In the genomic region with DNA sequence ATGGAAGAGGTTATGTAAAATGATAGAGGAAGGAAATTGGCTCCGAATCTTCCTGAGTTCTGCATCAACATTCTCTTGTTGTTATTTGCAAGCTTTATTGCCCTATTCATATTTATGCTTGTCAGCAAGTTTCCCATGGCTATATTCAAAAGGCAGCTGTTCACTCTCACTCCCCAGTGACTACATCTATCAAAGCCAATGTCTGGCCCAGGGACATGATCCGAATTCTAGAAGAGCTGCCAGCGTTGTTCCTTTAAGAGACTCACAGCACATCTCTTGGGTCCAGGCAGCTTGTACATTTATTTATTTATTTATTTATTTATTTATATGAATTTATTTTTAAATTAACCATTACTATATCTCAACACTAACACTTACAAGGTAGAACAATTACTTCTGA, we compare ENCODE assay signal across 24 mouse cellular contexts.
DNase-seq lines count a peak whose midpoint lies in the region; ATAC-seq lines count a peak whose summit lies in the region.
"Had no signal": no experiment of that assay in that cellular context is flagged by ENCODE, and none has a peak within 500 bp of the region (broad histone marks: within the 10 kb centered on the region; RNA-seq: fewer than 3 reads in every experiment).

No protein-coding gene starts in this region.

- H3K4me3 ChIP-seq in midbrain, embryonic 12.5 days, result no peak overlapping the region
- no peak overlapping the region for H3K4me3 ChIP-seq in midbrain, embryonic 16.5 days (ENCODE audit: low read depth, low read length)
- no peak overlapping the region for H3K4me3 ChIP-seq in hindbrain, embryonic 16.5 days (ENCODE audit: low read length)
- H3K4me3 ChIP-seq: embryonic facial prominence, embryonic 13.5 days; forebrain, embryonic 10.5 days; heart, adult 2 months; heart, embryonic 12.5 days; kidney, embryonic 15.5 days; limb, embryonic 13.5 days; megakaryocyte, embryonic 14.5 days had no signal

- H3K27ac ChIP-seq in midbrain, embryonic 12.5 days (replicated peaks), result no peak overlapping the region
- H3K27ac ChIP-seq in midbrain, embryonic 16.5 days (ENCODE audit: low read length), result no peak overlapping the region
- H3K27ac ChIP-seq in hindbrain, embryonic 16.5 days (ENCODE audit: low read depth, low read length), result no peak overlapping the region
- H3K27ac ChIP-seq: embryonic facial prominence, embryonic 13.5 days; forebrain, embryonic 10.5 days; heart, adult 2 months; kidney, embryonic 15.5 days; limb, embryonic 13.5 days had no signal

- intact Hi-C loops in gastrocnemius, postnatal 36 days (cut with DNase I), result no loop called here

- WGBS in midbrain, embryonic 12.5 days, result 85% methylated on average over 3 of the region's 3 CpGs
- 65% methylated on average over 3 of the region's 3 CpGs for WGBS in midbrain, embryonic 16.5 days
- WGBS in hindbrain, embryonic 16.5 days, result 42% methylated on average over 3 of the region's 3 CpGs

- DNase-seq in gastrocnemius, postnatal 25 days, result peak; percentile 5
- no peak for DNase-seq in gastrocnemius, postnatal 36 days
- DNase-seq in brain, adult 2 months (ENCODE audit: low read depth, low spot score), result peak; percentile 14
- no peak for DNase-seq in ovary, adult 18-20 months (ENCODE audit: low spot score)
- DNase-seq: adrenal gland, postnatal 10 days; cerebellum, adult 11-12 months; cerebellum, postnatal 10 days; heart, adult 2 months; kidney, adult 18-20 months; kidney, postnatal 4 days; lung, postnatal 4 days; thymus, postnatal 4 days had no signal

- no peak overlapping the region for H3K9ac ChIP-seq in midbrain, embryonic 12.5 days (replicated peaks)
- no peak overlapping the region for H3K9ac ChIP-seq in midbrain, embryonic 16.5 days (ENCODE audit: low read depth, low read length)
- H3K9ac ChIP-seq in hindbrain, embryonic 16.5 days (ENCODE audit: low read depth, low read length), result no peak overlapping the region
- H3K9ac ChIP-seq: embryonic facial prominence, embryonic 13.5 days; heart, embryonic 12.5 days; kidney, embryonic 15.5 days; limb, embryonic 13.5 days had no signal

- peak; percentile 41; the same call in 1 of the 2 replicates for ATAC-seq in midbrain, embryonic 12.5 days (ENCODE audit: low FRiP score, low read depth)
- ATAC-seq in midbrain, embryonic 16.5 days, result no peak
- ATAC-seq in hindbrain, embryonic 16.5 days, result 0 out of 2 replicates have a peak, but pooled peaks have one; percentile 27
- ATAC-seq: lung, postnatal 0 days; Patski had no signal

- H3K27me3 ChIP-seq in midbrain, embryonic 12.5 days, result no peaks in the 10 kb centered on the region
- H3K27me3 ChIP-seq in midbrain, embryonic 16.5 days (ENCODE audit: control insufficient read depth, insufficient read depth, low read depth, low read length), result no peaks in the 10 kb centered on the region
- H3K27me3 ChIP-seq in hindbrain, embryonic 16.5 days (replicated peaks; ENCODE audit: control insufficient read depth, insufficient read depth, low read length), result no peaks in the 10 kb centered on the region
- H3K27me3 ChIP-seq: embryonic facial prominence, embryonic 13.5 days; heart, embryonic 12.5 days; kidney, embryonic 15.5 days; limb, embryonic 13.5 days; megakaryocyte, embryonic 14.5 days; Patski had no signal

- no peaks in the 10 kb centered on the region for H3K36me3 ChIP-seq in midbrain, embryonic 12.5 days
- no peaks in the 10 kb centered on the region for H3K36me3 ChIP-seq in midbrain, embryonic 16.5 days (ENCODE audit: control insufficient read depth, insufficient read depth, low read length)
- no peaks in the 10 kb centered on the region for H3K36me3 ChIP-seq in hindbrain, embryonic 16.5 days (ENCODE audit: control insufficient read depth, insufficient read depth, low read length)
- H3K36me3 ChIP-seq: embryonic facial prominence, embryonic 13.5 days; forebrain, embryonic 10.5 days; heart, embryonic 12.5 days; kidney, embryonic 15.5 days; limb, embryonic 13.5 days had no signal

- H3K4me1 ChIP-seq in midbrain, embryonic 12.5 days, result no peaks in the 10 kb centered on the region
- H3K4me1 ChIP-seq in midbrain, embryonic 16.5 days (ENCODE audit: control insufficient read depth, insufficient read depth, low read length), result no peaks in the 10 kb centered on the region
- no peaks in the 10 kb centered on the region for H3K4me1 ChIP-seq in hindbrain, embryonic 16.5 days (ENCODE audit: control insufficient read depth, insufficient read depth, low read depth, low read length)
- H3K4me1 ChIP-seq: embryonic facial prominence, embryonic 13.5 days; forebrain, embryonic 10.5 days; heart, embryonic 12.5 days; kidney, embryonic 15.5 days; limb, embryonic 13.5 days had no signal

- no peak overlapping the region for H3K4me2 ChIP-seq in midbrain, embryonic 12.5 days (replicated peaks)
- no peak overlapping the region for H3K4me2 ChIP-seq in midbrain, embryonic 16.5 days (ENCODE audit: low read length)
- no peak overlapping the region for H3K4me2 ChIP-seq in hindbrain, embryonic 16.5 days (ENCODE audit: low read length)
- H3K4me2 ChIP-seq: embryonic facial prominence, embryonic 13.5 days; heart, embryonic 12.5 days; kidney, embryonic 15.5 days; limb, embryonic 13.5 days; liver, embryonic 11.5 days had no signal

- no peaks in the 10 kb centered on the region for H3K9me3 ChIP-seq in midbrain, embryonic 12.5 days
- H3K9me3 ChIP-seq in midbrain, embryonic 16.5 days (replicated peaks; ENCODE audit: control insufficient read depth, low read length, poor library complexity, severe bottlenecking), result no peaks in the 10 kb centered on the region
- no peaks in the 10 kb centered on the region for H3K9me3 ChIP-seq in hindbrain, embryonic 16.5 days (ENCODE audit: control insufficient read depth, low read length)
- H3K9me3 ChIP-seq: embryonic facial prominence, embryonic 13.5 days; forebrain, embryonic 10.5 days; heart, embryonic 12.5 days; kidney, embryonic 15.5 days; limb, embryonic 13.5 days had no signal

Comparison
In these comparisons a context has a peak if more than half of its experiments do, and no peak if none do; other contexts are left out.
1. DNase-seq: peak in gastrocnemius, postnatal 25 days (single experiment) and brain, adult 2 months (single experiment); none in gastrocnemius, postnatal 36 days (0 of 2) and ovary, adult 18-20 months (single experiment).